Comparison of ENCODE assay signal across 9 mouse cellular contexts in genomic region chr4:137770901-137771612, GRCm38 (mm10). TPM values are rescaled to one million over a fixed set of nuclear protein-coding genes. Genes with fewer than 3 reads are reported as not detected.
DNase-seq lines count a peak whose midpoint lies in the region; ATAC-seq lines count a peak whose summit lies in the region.
"Had no signal": no experiment of that assay in that cellular context is flagged by ENCODE, and none has a peak within 500 bp of the region (broad histone marks: within the 10 kb centered on the region; RNA-seq: fewer than 3 reads in every experiment).

No protein-coding gene starts in this region.

- no peak overlapping the region for H3K4me2 ChIP-seq in limb, embryonic 13.5 days (replicated peaks)
- H3K4me2 ChIP-seq in midbrain, embryonic 11.5 days = no peak overlapping the region
- H3K4me2 ChIP-seq: liver, embryonic 13.5 days had no signal

- H3K36me3 ChIP-seq in limb, embryonic 13.5 days = no peaks in the 10 kb centered on the region
- no peaks in the 10 kb centered on the region for H3K36me3 ChIP-seq in midbrain, embryonic 11.5 days (ENCODE audit: control insufficient read depth, insufficient read depth, low read length)
- H3K36me3 ChIP-seq: liver, embryonic 13.5 days had no signal

- H3K27ac ChIP-seq in limb, embryonic 13.5 days = no peak overlapping the region
- H3K27ac ChIP-seq in midbrain, embryonic 11.5 days (ENCODE audit: low read depth, low read length) = no peak overlapping the region
- H3K27ac ChIP-seq: liver, embryonic 13.5 days had no signal

- no peaks in the 10 kb centered on the region for H3K27me3 ChIP-seq in limb, embryonic 13.5 days
- no peaks in the 10 kb centered on the region for H3K27me3 ChIP-seq in midbrain, embryonic 11.5 days (ENCODE audit: control insufficient read depth, insufficient read depth, low read length)

- H3K4me1 ChIP-seq in limb, embryonic 13.5 days = peaks cover 29% of the 10 kb centered on the region
- peaks cover 9% of the 10 kb centered on the region for H3K4me1 ChIP-seq in midbrain, embryonic 11.5 days (ENCODE audit: control insufficient read depth, insufficient read depth, low read length)

- WGBS in limb, embryonic 13.5 days = 57% methylated on average over 14 of the region's 14 CpGs
- 71% methylated on average over 14 of the region's 14 CpGs for WGBS in midbrain, embryonic 11.5 days

- ATAC-seq in limb, embryonic 13.5 days (ENCODE audit: low FRiP score, low read depth) = peak; percentile 50; the same call in 1 of the 2 replicates
- ATAC-seq in midbrain, embryonic 11.5 days (ENCODE audit: low FRiP score) = no peak

- no peak overlapping the region for H3K4me3 ChIP-seq in limb, embryonic 13.5 days
- H3K4me3 ChIP-seq in midbrain, embryonic 11.5 days (ENCODE audit: low read depth, low read length) = no peak overlapping the region
- H3K4me3 ChIP-seq: liver, embryonic 13.5 days had no signal

- peak; percentile 42 for DNase-seq in retina, postnatal 1 day
- no peak for DNase-seq in retina, embryonic 14.5 days (ENCODE audit: low spot score)
- DNase-seq in gastrocnemius, adult 18-20 months (ENCODE audit: low spot score) = peak; percentile 45
- peak; percentile 77 for DNase-seq in testis, postnatal 10 days (ENCODE audit: low spot score)
- DNase-seq in midbrain, embryonic 11.5 days (ENCODE audit: low spot score, missing footprints) = no peak
- no peak for DNase-seq in thymus, postnatal 14 days
- DNase-seq: cerebellum, adult 11-12 months; liver, embryonic 13.5 days had no signal

- no peaks in the 10 kb centered on the region for H3K9me3 ChIP-seq in limb, embryonic 13.5 days
- no peaks in the 10 kb centered on the region for H3K9me3 ChIP-seq in midbrain, embryonic 11.5 days (ENCODE audit: control insufficient read depth, low read length)
- H3K9me3 ChIP-seq: liver, embryonic 13.5 days had no signal

- H3K9ac ChIP-seq in limb, embryonic 13.5 days = no peak overlapping the region; the same call in 1 of the 2 replicates
- H3K9ac ChIP-seq in midbrain, embryonic 11.5 days (ENCODE audit: low read length) = no peak overlapping the region
- H3K9ac ChIP-seq: liver, embryonic 13.5 days had no signal

RNA-seq across cellular contexts. Expression of gene Alpl, which starts 25.1 kb away (rescaled TPM):
- 10 to 100 TPM; 22.5 to 22.9 TPM for total RNA-seq in gastrocnemius, adult 18-20 months (2021)
- polyA plus RNA-seq in limb, embryonic 13.5 days (2015; fragmentation: Nextera tagmentation; extraction: Ambion mirVana) = 12.0 and 15.3 TPM in 2 replicates
- 23.7 and 24.5 TPM in 2 replicates for polyA plus RNA-seq in midbrain, embryonic 11.5 days (2014; fragmentation: Nextera tagmentation; extraction: Ambion mirVana)

Comparison
In these comparisons a context has a peak if more than half of its experiments do, and no peak if none do; other contexts are left out.
1. DNase-seq: peak in retina, postnatal 1 day (single experiment), gastrocnemius, adult 18-20 months (single experiment) and testis, postnatal 10 days (single experiment); none in retina, embryonic 14.5 days (single experiment), midbrain, embryonic 11.5 days (single experiment) and thymus, postnatal 14 days (single experiment).